Mouse (Mus musculus): ENCODE results near the gene Zfp746. TPM values are rescaled to one million over a fixed set of nuclear protein-coding genes. Genes with fewer than 3 reads are reported as not detected.

The Zfp746 gene
- polyA plus RNA-seq (2012; rRNA removed), result 36.0 and 37.1 TPM in 2 replicates

GRCm38 (mm10) chr6:48086471-48086878, at the start of gene Zfp746:
Gene Zfp746 (minus strand): TSS chr6:48086593.

GRCm38 (mm10) chr6:48048426-48049272, 37.7 kb downstream of the Zfp746 start, which contains the start of gene Zfp777:
Gene Zfp777 (minus strand): TSS chr6:48048911.

Other genes with a start within 250 kb of the Zfp746 start
- gene Zfp282, start 209.4 kb downstream of the Zfp746 start, polyA plus RNA-seq (2012; rRNA removed), result 16.2 and 17.0 TPM in 2 replicates
- 16.9 TPM in 2 replicates for gene Zfp212, start 166.1 kb downstream of the Zfp746 start, polyA plus RNA-seq (2012; rRNA removed)
- 24.2 and 26.4 TPM in 2 replicates for gene Zfp956, start 133.2 kb downstream of the Zfp746 start, polyA plus RNA-seq (2012; rRNA removed)
- 29.9 and 30.6 TPM in 2 replicates for gene Zfp777, start 37.7 kb downstream of the Zfp746 start, polyA plus RNA-seq (2012; rRNA removed)